14 mouse cellular contexts compared by ENCODE assay signal in the genomic region with DNA sequence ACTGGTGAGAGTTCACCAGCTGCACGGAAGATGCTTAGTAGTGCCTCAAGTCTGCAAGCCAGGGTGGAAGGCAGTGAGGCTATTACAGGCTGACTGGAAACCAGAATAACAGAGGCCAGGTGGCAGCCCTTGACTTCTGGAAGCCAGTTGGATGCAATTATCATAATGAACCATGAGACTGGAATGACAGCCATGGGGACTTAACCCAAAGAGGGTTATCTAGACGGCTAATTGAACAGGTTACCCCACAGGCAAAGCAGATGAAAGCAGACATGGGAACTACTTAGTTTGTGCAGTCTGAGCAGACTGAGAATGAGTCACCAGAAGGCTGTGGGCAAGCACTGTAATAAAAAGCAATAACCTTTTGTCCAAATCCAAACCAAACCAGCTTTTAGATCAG. TPM values are rescaled to one million over a fixed set of nuclear protein-coding genes. Genes with fewer than 3 reads are reported as not detected.
"Had no signal": no experiment of that assay in that cellular context is flagged by ENCODE, and none has a peak within 500 bp of the region (broad histone marks: within the 10 kb centered on the region; RNA-seq: fewer than 3 reads in every experiment).

No protein-coding gene starts in this region.

- H3K9me3 ChIP-seq: limb, embryonic 15.5 days; liver, embryonic 12.5 days; midbrain, embryonic 10.5 days had no signal

- H3K4me3 ChIP-seq: left cerebral cortex, adult 2 months; limb, embryonic 15.5 days; liver, embryonic 12.5 days; midbrain, embryonic 10.5 days had no signal

- H3K27me3 ChIP-seq: limb, embryonic 15.5 days; liver, embryonic 12.5 days had no signal

- ATAC-seq: liver, embryonic 12.5 days had no signal

- DNase-seq: kidney, adult 2 months; kidney, postnatal 25 days; lung, embryonic 14.5 days; lung, postnatal 10 days; lung, postnatal 4 days; midbrain, embryonic 14.5 days; right cerebral cortex, postnatal 14 days; thymus, adult 18-20 months; thymus, postnatal 14 days had no signal

- H3K36me3 ChIP-seq: limb, embryonic 15.5 days; liver, embryonic 12.5 days; midbrain, embryonic 10.5 days had no signal

- H3K27ac ChIP-seq: left cerebral cortex, adult 2 months; limb, embryonic 15.5 days; liver, embryonic 12.5 days; midbrain, embryonic 10.5 days had no signal

- H3K4me1 ChIP-seq: limb, embryonic 15.5 days; liver, embryonic 12.5 days; midbrain, embryonic 10.5 days had no signal

RNA-seq across cellular contexts. Expression of a gene that starts 28.8 kb away (rescaled TPM):
- total RNA-seq: megakaryocyte, adult 5-6 weeks had no signal
